Mouse (Mus musculus): ENCODE measurements around the gene Slit3. TPM values are rescaled to one million over a fixed set of nuclear protein-coding genes. Genes with fewer than 3 reads are reported as not detected.

Gene Slit3
- total and polyA plus RNA-seq, 3 experiments = 0.55 to 4.8 (median 2.8) TPM

DNA sequence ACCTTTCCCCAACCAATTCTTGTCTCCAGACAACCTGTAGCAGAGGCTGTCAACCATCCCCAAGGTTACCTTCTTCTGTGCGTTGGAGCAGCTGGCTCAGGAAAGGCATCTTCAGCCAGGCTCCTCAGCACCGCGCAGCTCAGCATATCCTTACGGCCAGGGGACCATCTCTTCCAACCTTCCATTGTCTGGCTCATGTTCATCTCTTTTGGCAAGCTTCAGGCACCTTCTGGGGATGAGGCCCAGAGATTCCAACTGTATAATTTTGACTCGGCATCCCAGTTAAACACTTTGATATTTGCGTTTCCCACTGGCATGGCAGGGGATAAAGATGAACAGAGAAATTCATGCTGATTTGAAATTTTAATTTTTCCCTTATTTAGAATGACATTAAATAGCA is 622.6 kb downstream of the Slit3 start:
- Histone ChIP-seq H3K4me3 (replicated peaks in 1 of 3; ENCODE audit: low read depth in 2 of 3, low read length in 2 of 3, poor library complexity in 1 of 3) (no peak overlapping the region), H3K4me1 (ENCODE audit: control insufficient read depth in 1 of 2, insufficient read depth in 2 of 2) (0 out of 4 replicates have a peak, but pooled peaks cover 2 to 3% of the 10 kb centered on the region in 2 experiments), H3K36me3 (replicated peaks in 1 of 2; ENCODE audit: control insufficient read depth in 1 of 2, insufficient read depth in 1 of 2, low read length in 1 of 2) (no peaks in the 10 kb centered on the region), H3K9ac (ENCODE audit: insufficient read depth, low read depth) (no peak overlapping the region), H3K4me2 (ENCODE audit: insufficient read depth, low read depth, poor library complexity, severe bottlenecking) (no peak overlapping the region), H3K27me3 (replicated peaks) (peaks cover 2% of the 10 kb centered on the region), H3K27ac (ENCODE audit: insufficient read depth, low read depth) (no peak overlapping the region), H3K79me2 (replicated peaks; ENCODE audit: control insufficient read depth, extremely low read depth, insufficient read depth, poor library complexity, severe bottlenecking) (no peaks in the 10 kb centered on the region), H3K9me3 (replicated peaks; ENCODE audit: low read length) (peaks cover 5% of the 10 kb centered on the region)
- TF ChIP-seq E2F4 (IDR thresholded peaks at IDR 0.05; ENCODE audit: insufficient replicate concordance, low read depth, low read length) (no peak), JUND (conservative IDR thresholded peaks at IDR 0.05; ENCODE audit: low read depth, low read length) (no peak), NRF1 (IDR thresholded peaks at IDR 0.05; ENCODE audit: low read depth, low read length) (no peak)
- in situ Hi-C loops (cut with MboI; ENCODE audit: low pct_ligation_motif_present, low pct_unique_long_range_greater_than_20kb, low sequenced_read_pairs) = no loop called here
- dilution Hi-C loops (cut with MboI; ENCODE audit: extremely low pct_ligation_motif_present, extremely low pct_unique_long_range_greater_than_20kb, low sequenced_read_pairs) = no loop called here
- no peak for DNase-seq (ENCODE audit: extremely low read depth)

DNA sequence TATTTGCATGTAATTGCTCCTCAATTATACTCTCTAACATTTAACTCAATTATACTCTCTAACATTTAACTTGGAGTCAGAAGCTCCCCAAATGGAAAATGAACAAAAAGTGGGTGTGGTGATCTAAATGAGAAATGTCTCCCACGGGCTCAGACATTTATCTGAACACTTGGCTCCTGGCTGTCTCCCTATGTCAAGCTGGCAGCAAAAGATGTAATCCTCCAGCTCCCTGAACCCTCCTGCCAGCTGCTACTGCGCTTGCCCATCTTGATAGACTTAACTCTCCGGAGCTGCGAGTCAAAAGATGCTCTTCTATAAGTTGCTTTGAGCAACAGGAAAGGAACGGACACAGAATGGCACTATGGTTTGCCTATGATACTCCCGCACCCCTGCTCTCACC is 623.5 kb downstream of the Slit3 start:
- Histone ChIP-seq H3K79me2 (replicated peaks; ENCODE audit: control insufficient read depth, extremely low read depth, insufficient read depth, poor library complexity, severe bottlenecking) (no peaks in the 10 kb centered on the region), H3K4me1 (ENCODE audit: control insufficient read depth in 1 of 2, insufficient read depth in 2 of 2) (0 out of 4 replicates have a peak, but pooled peaks cover 2 to 3% of the 10 kb centered on the region in 2 experiments), H3K27me3 (replicated peaks) (no peaks in the 10 kb centered on the region), H3K4me2 (ENCODE audit: insufficient read depth, low read depth, poor library complexity, severe bottlenecking) (no peak overlapping the region), H3K4me3 (replicated peaks in 1 of 3; ENCODE audit: low read depth in 2 of 3, low read length in 2 of 3, poor library complexity in 1 of 3) (no peak overlapping the region), H3K27ac (ENCODE audit: insufficient read depth, low read depth) (no peak overlapping the region), H3K36me3 (replicated peaks in 1 of 2; ENCODE audit: control insufficient read depth in 1 of 2, insufficient read depth in 1 of 2, low read length in 1 of 2) (no peaks in the 10 kb centered on the region), H3K9ac (ENCODE audit: insufficient read depth, low read depth) (no peak overlapping the region), H3K9me3 (replicated peaks; ENCODE audit: low read length) (peaks cover 5% of the 10 kb centered on the region)
- no peak for DNase-seq (ENCODE audit: extremely low read depth)
- no peak for TF ChIP-seq USF1 (IDR thresholded peaks at IDR 0.05; ENCODE audit: low read depth, low read length)
- TF ChIP-seq HCFC1 (IDR thresholded peaks at IDR 0.05; ENCODE audit: low read depth, low read length) = no peak
- TF ChIP-seq E2F4 (IDR thresholded peaks at IDR 0.05; ENCODE audit: insufficient replicate concordance, low read depth, low read length) = no peak
- TF ChIP-seq IRF4 (IDR thresholded peaks at IDR 0.05; ENCODE audit: low read depth, low read length) = no peak
- no peak for TF ChIP-seq PAX5 (IDR thresholded peaks at IDR 0.05; ENCODE audit: low read length)
- in situ Hi-C loops (cut with MboI; ENCODE audit: low pct_ligation_motif_present, low pct_unique_long_range_greater_than_20kb, low sequenced_read_pairs) = no loop called here
- dilution Hi-C loops (cut with MboI; ENCODE audit: extremely low pct_ligation_motif_present, extremely low pct_unique_long_range_greater_than_20kb, low sequenced_read_pairs) = no loop called here

DNA sequence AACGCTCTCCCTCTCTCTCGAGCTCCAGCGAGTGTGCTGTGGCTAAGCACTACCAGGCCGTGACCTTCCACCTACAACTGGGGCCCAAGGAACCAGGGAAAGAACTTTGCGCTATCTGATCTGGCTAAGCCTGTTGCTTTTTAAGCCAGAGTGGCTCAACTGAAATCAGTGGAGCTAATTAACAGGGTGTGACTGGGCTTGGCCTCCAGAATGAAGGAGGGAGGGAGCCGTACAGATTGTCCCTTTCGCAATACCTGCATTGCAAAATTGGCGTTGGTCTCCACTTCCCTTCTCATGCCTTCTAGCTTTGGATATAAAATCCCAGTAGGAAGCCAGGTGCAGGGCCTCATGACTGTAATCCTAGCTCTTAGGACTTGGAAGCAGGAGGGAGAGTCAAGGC is 629.6 kb downstream of the Slit3 start:
- Histone ChIP-seq H3K9me3 (replicated peaks; ENCODE audit: low read length) (no peaks in the 10 kb centered on the region), H3K27me3 (replicated peaks) (no peaks in the 10 kb centered on the region), H3K4me2 (ENCODE audit: insufficient read depth, low read depth, poor library complexity, severe bottlenecking) (no peak overlapping the region), H3K27ac (ENCODE audit: insufficient read depth, low read depth) (no peak overlapping the region), H3K4me1 (ENCODE audit: control insufficient read depth in 1 of 2, insufficient read depth in 2 of 2) (0 out of 4 replicates have a peak, but pooled peaks cover 2 to 3% of the 10 kb centered on the region in 2 experiments), H3K36me3 (replicated peaks in 1 of 2; ENCODE audit: control insufficient read depth in 1 of 2, insufficient read depth in 1 of 2, low read length in 1 of 2) (no peaks in the 10 kb centered on the region), H3K4me3 (replicated peaks in 1 of 3; ENCODE audit: low read depth in 2 of 3, low read length in 2 of 3, poor library complexity in 1 of 3) (no peak overlapping the region), H3K9ac (ENCODE audit: insufficient read depth, low read depth) (no peak overlapping the region), H3K79me2 (replicated peaks; ENCODE audit: control insufficient read depth, extremely low read depth, insufficient read depth, poor library complexity, severe bottlenecking) (no peaks in the 10 kb centered on the region)
- TF ChIP-seq ZKSCAN1 (IDR thresholded peaks at IDR 0.05; ENCODE audit: borderline replicate concordance, low read depth, low read length) (no peak), GABPA (IDR thresholded peaks at IDR 0.05; ENCODE audit: insufficient replicate concordance, low read depth, low read length) (no peak), MAX (IDR thresholded peaks at IDR 0.05; ENCODE audit: low read length) (no peak), ETS1 (conservative IDR thresholded peaks at IDR 0.05; ENCODE audit: low read depth, low read length) (no peak)
- dilution Hi-C loops (cut with MboI; ENCODE audit: extremely low pct_ligation_motif_present, extremely low pct_unique_long_range_greater_than_20kb, low sequenced_read_pairs) (no loop called here), in situ Hi-C loops (cut with MboI; ENCODE audit: low pct_ligation_motif_present, low pct_unique_long_range_greater_than_20kb, low sequenced_read_pairs) (no loop called here)
- no peak for DNase-seq (ENCODE audit: extremely low read depth)
